Mouse (Mus musculus) forebrain, embryonic 15.5 days (tissue): Measurements from ENCODE around the gene Plin2. TPM values are rescaled to one million over a fixed set of nuclear protein-coding genes. Genes with fewer than 3 reads are reported as not detected.
"Not testable (repeated sequence)": the region's sequence is repeated elsewhere in the genome, so short reads cannot be mapped to it uniquely, and the experiment has no call there.

Source experiments
- ATAC-seq: fragments of 200-750 bp; cut with Nextera tagmentation; replicated peaks from 2 replicates; pipeline ENCODE4 v1.8.0; 2017; ENCODE audit warnings: mild to moderate bottlenecking, moderate TSS enrichment, moderate library complexity
- H3K27ac ChIP-seq: fragments of 300-500 bp; sonication (generic); replicated peaks from 2 replicates; pipeline ENCODE4 v1.5.1; 2015; ENCODE audit warnings: mild to moderate bottlenecking, inconsistent platforms
- H3K27me3 ChIP-seq: fragments of 300-500 bp; sonication (generic); 2 replicates; pipeline ENCODE4 v1.6.1; 2015; ENCODE audit warnings: inconsistent platforms
- H3K36me3 ChIP-seq: fragments of 300-500 bp; sonication (generic); 2 replicates; pipeline ENCODE4 v1.6.1; 2015; ENCODE audit warnings: mild to moderate bottlenecking, inconsistent platforms
- H3K4me1 ChIP-seq: fragments of 300-500 bp; sonication (generic); 2 replicates; pipeline ENCODE4 v1.6.1; 2015; ENCODE audit warnings: inconsistent platforms
- H3K4me2 ChIP-seq: fragments of 300-500 bp; sonication (generic); replicated peaks from 2 replicates; pipeline ENCODE4 v1.6.1; 2015; ENCODE audit warnings: mild to moderate bottlenecking, inconsistent platforms
- H3K4me3 ChIP-seq: fragments of 300-500 bp; sonication (generic); 2 replicates; pipeline ENCODE4 v1.5.1; 2015; ENCODE audit warnings: mild to moderate bottlenecking, inconsistent platforms
- H3K9ac ChIP-seq: fragments of 300-500 bp; sonication (generic); replicated peaks from 2 replicates; pipeline ENCODE4 v1.6.1; 2015; ENCODE audit warnings: mild to moderate bottlenecking, inconsistent platforms
- H3K9me3 ChIP-seq: fragments of 300-500 bp; sonication (generic); 2 replicates; pipeline ENCODE4 v1.6.1; 2016; ENCODE audit warnings: inconsistent platforms
- WGBS: fragments of 180-500 bp; shearing (Covaris S2); methylation state at CpG from one replicate; pipeline ENCODE4 v1.1.7; 2015; ENCODE audit warnings: mixed read lengths; 5-methylcytosine and 5-hydroxymethylcytosine counted together
- polyA plus RNA-seq: library from polyadenylated mRNA; unstranded; fragments of >200 nt; fragmentation: Nextera tagmentation; extraction: Ambion mirVana; gene quantifications from 2 replicates; pipeline ENCODE4 v1.2.1, GENCODE M21; 2015

Plin2 gene
- polyA plus RNA-seq, 1 experiment from 2014 or later = 40.7 TPM

GRCm38 (mm10) chr4:86679686-86680085 is 9.8 kb upstream of the Plin2 start:
- H3K4me2 ChIP-seq = no peak overlapping the region
- H3K4me1 ChIP-seq = no peaks in the 10 kb centered on the region
- H3K36me3 ChIP-seq = no peaks in the 10 kb centered on the region
- no peaks in the 10 kb centered on the region for H3K9me3 ChIP-seq
- H3K4me3 ChIP-seq = no peak overlapping the region
- H3K27me3 ChIP-seq = no peaks in the 10 kb centered on the region
- H3K9ac ChIP-seq = no peak overlapping the region
- no peak for ATAC-seq
- no peak overlapping the region for H3K27ac ChIP-seq
- 88% methylated on average over 2 of the region's 2 CpGs for WGBS

DNA sequence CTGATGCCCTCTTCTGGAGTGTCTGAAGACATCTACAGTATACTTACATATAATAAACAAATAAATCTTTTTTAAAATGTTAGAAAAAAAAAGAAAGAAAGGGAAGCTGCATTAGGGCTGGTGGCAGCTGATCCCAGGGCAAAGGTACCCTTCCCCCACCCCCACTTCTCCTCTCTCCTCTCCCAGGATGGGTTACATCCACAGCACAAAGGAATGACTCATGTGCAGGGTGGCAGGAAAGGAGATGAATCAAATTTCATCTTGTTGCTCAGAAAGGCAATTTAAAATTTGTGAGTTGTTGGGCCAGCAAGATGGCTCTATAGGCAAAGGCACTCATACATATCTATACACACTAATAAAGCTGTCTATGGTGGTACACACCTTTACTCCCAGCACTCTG is 6.9 kb upstream of the Plin2 start:
- no peak overlapping the region for H3K9ac ChIP-seq
- H3K4me3 ChIP-seq = no peak overlapping the region
- no peaks in the 10 kb centered on the region for H3K9me3 ChIP-seq
- H3K4me2 ChIP-seq = no peak overlapping the region
- no peak overlapping the region for H3K27ac ChIP-seq
- H3K4me1 ChIP-seq = no peaks in the 10 kb centered on the region
- no peak for ATAC-seq
- H3K36me3 ChIP-seq = no peaks in the 10 kb centered on the region
- no peaks in the 10 kb centered on the region for H3K27me3 ChIP-seq

DNA sequence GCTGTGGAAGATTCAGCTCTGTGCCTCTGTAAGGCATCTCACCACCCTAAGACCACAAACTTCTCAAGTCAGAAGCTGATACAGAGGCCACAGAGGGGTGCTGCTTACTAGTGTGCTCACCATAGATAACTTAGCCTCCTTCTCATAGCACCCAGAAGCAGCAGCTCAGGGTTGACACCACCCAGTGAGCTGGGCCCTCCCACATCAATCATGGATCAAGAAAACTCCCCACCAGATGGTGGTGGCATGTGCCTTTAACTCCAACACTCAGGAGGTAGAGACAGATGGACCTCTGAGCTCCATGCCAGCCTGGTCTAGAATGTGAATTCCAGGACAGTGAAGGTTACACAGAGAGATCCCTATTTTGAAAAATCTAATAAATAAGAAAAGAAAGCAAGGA is 4.9 kb upstream of the Plin2 start:
- not testable (repeated sequence) for H3K4me2 ChIP-seq, H3K4me1 ChIP-seq, H3K36me3 ChIP-seq, H3K27ac ChIP-seq, ATAC-seq, H3K9ac ChIP-seq, H3K27me3 ChIP-seq, H3K9me3 ChIP-seq, H3K4me3 ChIP-seq

DNA sequence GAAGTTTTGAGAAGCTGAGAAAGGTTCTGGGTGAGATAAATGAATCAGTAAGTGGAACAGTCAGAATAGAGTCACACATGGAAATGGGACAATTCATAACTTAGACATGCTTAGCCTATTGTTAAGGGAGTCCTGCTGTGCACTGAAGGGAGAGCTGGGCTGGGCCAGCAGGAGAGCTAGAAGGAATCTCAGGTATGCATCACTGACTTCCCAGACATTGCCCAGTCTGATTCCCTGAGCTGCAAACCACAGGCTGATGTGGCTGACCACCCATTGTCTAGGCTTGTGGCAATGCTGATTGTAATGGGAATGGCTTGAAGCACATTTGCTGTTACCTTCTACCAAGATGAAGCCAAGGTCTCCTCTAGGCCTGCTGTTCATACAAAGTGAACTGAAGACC is 4.3 kb upstream of the Plin2 start:
- H3K4me3 ChIP-seq, H3K9me3 ChIP-seq, H3K9ac ChIP-seq, ATAC-seq, H3K4me2 ChIP-seq, H3K4me1 ChIP-seq, H3K36me3 ChIP-seq, H3K27ac ChIP-seq, H3K27me3 ChIP-seq: not testable (repeated sequence)

GRCm38 (mm10) chr4:86672450-86672849 is 2.6 kb upstream of the Plin2 start:
- Histone ChIP-seq H3K4me1 (peaks cover 13% of the 10 kb centered on the region), H3K4me2 (no peak overlapping the region), H3K9ac (no peak overlapping the region), H3K27me3 (no peaks in the 10 kb centered on the region), H3K36me3 (no peaks in the 10 kb centered on the region), H3K27ac (no peak overlapping the region), H3K9me3 (no peaks in the 10 kb centered on the region), H3K4me3 (no peak overlapping the region)
- WGBS = 77% methylated on average over 7 of the region's 7 CpGs
- ATAC-seq = no peak

- Histone ChIP-seq H3K27me3 (no peaks in the 10 kb centered on the region), H3K4me3 (no peak overlapping the region), H3K4me1 (peaks cover 13% of the 10 kb centered on the region), H3K36me3 (no peaks in the 10 kb centered on the region), H3K9me3 (no peaks in the 10 kb centered on the region), H3K9ac (no peak overlapping the region), H3K27ac (no peak overlapping the region), H3K4me2 (no peak overlapping the region)
- no peak for ATAC-seq
- WGBS = 84% methylated on average over 3 of the region's 3 CpGs
Observed at GRCm38 (mm10) chr4:86671803-86672202, 1.9 kb upstream of the Plin2 start.

DNA sequence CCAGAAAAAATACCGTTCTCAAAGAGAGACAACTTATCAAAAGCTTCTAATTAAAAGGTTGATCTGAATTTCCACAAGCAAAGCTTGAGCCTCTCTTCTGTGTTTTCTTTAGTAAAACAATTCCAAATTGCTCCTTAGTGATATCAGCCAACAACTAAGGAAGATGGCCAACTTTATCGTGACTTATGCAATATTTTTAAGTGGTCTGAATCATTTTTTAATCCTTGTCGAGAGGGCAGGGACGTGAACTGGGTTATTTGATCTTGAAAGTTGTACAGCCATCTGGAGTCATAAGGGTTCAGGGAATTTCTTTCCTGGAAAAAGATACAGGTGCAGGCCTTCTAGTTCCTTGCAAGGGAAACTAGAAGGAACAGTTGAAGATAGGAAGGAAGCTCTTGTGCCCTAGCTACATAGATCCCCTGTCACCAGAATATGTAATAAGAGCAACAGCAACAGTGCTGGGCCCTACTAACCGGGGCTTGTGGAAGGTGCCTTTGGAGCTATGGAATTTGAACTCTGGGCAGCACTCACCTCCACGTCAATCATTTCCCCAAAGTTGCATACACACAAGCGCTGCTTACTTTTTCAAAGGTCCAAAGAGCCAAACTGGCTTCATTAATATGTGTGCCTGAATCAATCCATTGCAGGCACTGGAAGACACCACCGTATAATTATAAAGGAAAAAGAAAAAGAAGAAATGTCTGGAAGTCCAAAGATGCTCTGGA is 884 bp upstream of the Plin2 start:
- no peak overlapping the region for H3K9ac ChIP-seq
- no peak overlapping the region for H3K27ac ChIP-seq
- H3K36me3 ChIP-seq = no peaks in the 10 kb centered on the region
- peaks cover 13% of the 10 kb centered on the region for H3K4me1 ChIP-seq
- H3K27me3 ChIP-seq = no peaks in the 10 kb centered on the region
- WGBS = 78% methylated on average over 8 of the region's 8 CpGs
- ATAC-seq = no peak
- H3K9me3 ChIP-seq = no peaks in the 10 kb centered on the region
- no peak overlapping the region for H3K4me2 ChIP-seq
- 0 out of 2 replicates have a peak overlapping the region, but pooled peaks have one; percentile 59 for H3K4me3 ChIP-seq

DNA sequence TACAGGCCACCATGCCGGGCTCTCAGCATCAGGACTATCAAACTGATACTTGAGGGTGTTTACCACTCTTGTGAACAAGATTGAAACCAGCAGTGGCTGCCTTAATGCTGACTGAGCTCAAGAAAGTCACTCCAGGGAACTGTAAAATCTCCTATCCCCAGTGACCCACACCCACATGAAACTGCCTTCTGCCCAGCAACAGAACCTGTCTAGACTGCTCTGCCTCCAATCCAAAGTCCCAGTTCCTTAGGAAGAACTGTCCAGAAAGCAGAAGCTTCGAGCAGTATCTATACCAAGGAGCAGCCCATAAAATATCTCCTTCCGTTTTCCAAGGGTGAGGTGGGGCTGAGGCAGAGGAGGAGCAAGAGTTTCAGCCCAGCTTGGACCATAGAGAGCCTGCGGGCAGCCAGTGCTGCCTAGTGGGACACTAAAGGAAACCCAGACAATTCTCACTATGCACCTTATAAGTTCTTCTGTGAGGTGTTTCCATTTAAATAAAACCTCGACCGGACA is 563 bp downstream of the Plin2 start:
- peak overlapping the region; percentile 59 for H3K4me3 ChIP-seq
- H3K9ac ChIP-seq = peak overlapping the region; percentile 67
- H3K9me3 ChIP-seq, H3K36me3 ChIP-seq, H3K27me3 ChIP-seq, H3K27ac ChIP-seq: not testable (repeated sequence)
- peak overlapping the region; percentile 82 for H3K4me2 ChIP-seq
- ATAC-seq = peak; percentile 86
- 23% methylated on average over 6 of the region's 6 CpGs for WGBS
- H3K4me1 ChIP-seq = peaks cover 13% of the 10 kb centered on the region

- WGBS = 96% methylated on average over 14 of the region's 14 CpGs
- H3K9me3 ChIP-seq = no peaks in the 10 kb centered on the region
- no peak overlapping the region for H3K9ac ChIP-seq
- H3K36me3 ChIP-seq = no peaks in the 10 kb centered on the region
- ATAC-seq = no peak
- no peak overlapping the region for H3K27ac ChIP-seq
- H3K4me1 ChIP-seq = peaks cover 13% of the 10 kb centered on the region
- H3K27me3 ChIP-seq = no peaks in the 10 kb centered on the region
- peak overlapping the region; percentile 82; the same call in 1 of the 2 replicates for H3K4me2 ChIP-seq
- H3K4me3 ChIP-seq = no peak overlapping the region
Observed at GRCm38 (mm10) chr4:86668290-86669000, 1.4 kb downstream of the Plin2 start.

DNA sequence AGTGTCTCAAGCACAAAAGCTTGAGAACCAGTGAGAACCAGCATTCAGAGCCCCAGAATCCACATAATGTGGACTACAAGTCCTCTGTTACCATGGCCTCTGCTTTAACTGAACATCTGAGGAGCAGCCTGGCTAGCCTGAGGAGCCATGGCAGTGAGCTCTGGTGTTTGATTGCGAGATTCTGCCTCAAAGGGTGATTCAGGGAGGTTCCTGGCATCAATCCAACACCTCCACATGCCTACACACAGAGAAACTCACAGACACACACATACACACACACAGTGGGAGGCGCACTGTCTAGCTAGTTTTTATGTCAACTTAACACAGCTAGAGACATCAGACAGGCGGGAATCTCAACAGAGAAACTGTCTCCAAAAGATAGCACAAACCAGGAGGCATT is 4.3 kb downstream of the Plin2 start:
- Histone ChIP-seq H3K4me1 (peaks cover 13% of the 10 kb centered on the region), H3K9ac (no peak overlapping the region), H3K9me3 (no peaks in the 10 kb centered on the region), H3K27me3 (no peaks in the 10 kb centered on the region), H3K36me3 (0 out of 2 replicates have a peak, but pooled peaks cover 4% of the 10 kb centered on the region), H3K27ac (no peak overlapping the region), H3K4me2 (no peak overlapping the region), H3K4me3 (no peak overlapping the region)
- 68% methylated on average over 3 of the region's 3 CpGs for WGBS
- no peak for ATAC-seq

DNA sequence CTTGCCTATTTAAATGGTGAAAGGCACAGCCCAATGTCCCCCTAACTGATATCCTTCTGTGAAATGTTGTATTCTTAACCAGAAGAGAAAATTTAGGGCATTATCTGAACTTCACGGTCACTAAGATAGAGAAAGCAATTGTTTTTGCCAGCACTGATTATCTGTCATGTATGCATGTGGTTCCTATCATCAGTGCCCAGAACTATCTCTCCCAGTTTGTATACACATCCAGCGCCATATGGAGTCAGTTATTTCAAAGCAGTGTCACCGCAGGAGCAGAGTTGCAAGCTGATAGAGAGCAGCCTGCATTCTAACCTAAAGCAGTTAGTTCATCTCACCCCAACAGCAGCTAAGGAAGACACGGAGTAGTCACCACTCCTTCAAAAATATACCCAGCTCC is 5.9 kb downstream of the Plin2 start:
- H3K27me3 ChIP-seq = no peaks in the 10 kb centered on the region
- H3K4me1 ChIP-seq = peaks cover 4% of the 10 kb centered on the region; the same call in 1 of the 2 replicates
- no peak overlapping the region for H3K27ac ChIP-seq
- WGBS = 84% methylated on average over 4 of the region's 4 CpGs
- H3K36me3 ChIP-seq = peaks cover 16% of the 10 kb centered on the region
- no peaks in the 10 kb centered on the region for H3K9me3 ChIP-seq
- no peak overlapping the region for H3K4me3 ChIP-seq
- ATAC-seq = no peak
- no peak overlapping the region for H3K4me2 ChIP-seq
- H3K9ac ChIP-seq = no peak overlapping the region

DNA sequence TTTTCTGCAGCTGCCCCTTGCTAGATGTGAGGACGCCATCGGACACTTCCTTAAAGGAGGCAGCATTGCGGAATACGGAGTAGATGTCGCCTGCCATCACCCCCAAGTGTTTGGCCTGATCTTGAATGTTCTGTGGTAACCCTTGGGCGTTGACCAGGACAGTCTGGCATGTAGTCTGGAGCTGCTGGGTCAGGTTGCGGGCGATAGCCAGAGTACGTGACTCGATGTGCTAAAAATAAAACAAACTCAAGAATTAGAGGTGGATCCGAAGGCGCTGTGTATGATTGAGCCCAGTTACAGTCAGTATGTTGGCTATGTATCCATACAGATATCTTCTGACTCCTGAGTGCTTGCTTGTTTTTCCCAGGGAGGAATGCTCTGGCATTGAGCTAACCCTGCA is 12.7 kb downstream of the Plin2 start:
- no peak for ATAC-seq
- Histone ChIP-seq H3K27me3 (no peaks in the 10 kb centered on the region), H3K9me3 (no peaks in the 10 kb centered on the region), H3K4me3 (no peak overlapping the region), H3K9ac (no peak overlapping the region), H3K36me3 (peaks cover 26% of the 10 kb centered on the region), H3K4me1 (no peaks in the 10 kb centered on the region), H3K27ac (no peak overlapping the region), H3K4me2 (no peak overlapping the region)
- WGBS = 97% methylated on average over 12 of the region's 12 CpGs
